Mouse (Mus musculus) cerebellum, adult 2 months (tissue): ENCODE results near the gene Pdcd2l.

Source experiments
- CTCF ChIP-seq: fragments of 200-500 bp; IDR thresholded peaks from 2 replicates; pipeline ENCODE4 v1.5.1; 2011; ENCODE audit warnings: low read depth, mild to moderate bottlenecking, control low read depth, low read length, moderate library complexity, borderline replicate concordance; ENCODE audit not compliant: insufficient read depth
- POLR2A ChIP-seq: fragments of 200-500 bp; IDR thresholded peaks from 2 replicates; pipeline ENCODE4 v1.6.1; 2011; ENCODE audit warnings: low read length, control low read depth, borderline replicate concordance; ENCODE audit not compliant: insufficient read depth

GRCm38 (mm10) chr7:34229153-34229552, 32.7 kb upstream of the Pdcd2l start:
- TF ChIP-seq CTCF (no peak), POLR2A (no peak)
